Mouse (Mus musculus) heart, postnatal 14 days (tissue): ENCODE measurements around the gene Srsf1. TPM values are rescaled to one million over a fixed set of nuclear protein-coding genes. Genes with fewer than 3 reads are reported as not detected.
A peak's percentile ranks its signal among the peaks of the same experiment; 100 is the strongest.

Source experiments
- DNase-seq, 2 experiments: peaks; one replicate each; pipeline ENCODE4 v3.0.0; 2021 to 2022
- intact Hi-C: fragments of 180-260 bp; cut with DNase I; formaldehyde crosslinking; loops from one replicate; pipeline ENCODE4 v1.15.1; 2025
- long read RNA-seq, 2 experiments: library from polyadenylated mRNA; stranded (forward); transcript quantifications; one replicate each; pipeline ENCODE4 v2.0.0; 2021
- total RNA-seq, 2 experiments: library from RNA; stranded (reverse); gene quantifications; 2 replicates each; pipeline ENCODE4 v1.2.3; 2021

Srsf1 gene
- 100 to 1,000 TPM; 118 to 131 TPM for total RNA-seq
- long read RNA-seq, experiment 1, full-length matches to known transcripts, result 34 of 57 reads
- long read RNA-seq, experiment 1, partial matches to known transcripts, result 2 of 57 reads
- long read RNA-seq, experiment 1, other reads (novel, unspliced or antisense), result 21 of 57 reads
- long read RNA-seq, experiment 2, full-length matches to known transcripts, result 24 of 51 reads
- long read RNA-seq, experiment 2, partial matches to known transcripts, result 15 of 51 reads
- long read RNA-seq, experiment 2, other reads (novel, unspliced or antisense), result 12 of 51 reads

- intact Hi-C loops, result loop anchor here (2.0 kb wide), 2 partner anchors 60 to 72 kb away; partner anchors contain the start of gene Dynll2
- DNase-seq, result peak; percentile 98 to 99
Observed at GRCm38 (mm10) chr11:88046944-88047794, at the start of gene Srsf1. Srsf1 (plus strand) TSS chr11:88047373.

- intact Hi-C loops, result no loop called here
- DNase-seq, result no peak
Observed at GRCm38 (mm10) chr11:87999751-88000150, 47.4 kb upstream of the Srsf1 start.

GRCm38 (mm10) chr11:88002738-88003137 lies 44.4 kb upstream of the Srsf1 start:
- intact Hi-C loops, result no loop called here
- no peak for DNase-seq

GRCm38 (mm10) chr11:88004123-88004522 lies 43.0 kb upstream of the Srsf1 start:
- intact Hi-C loops, result no loop called here

GRCm38 (mm10) chr11:88008641-88009040 lies 38.5 kb upstream of the Srsf1 start:
- intact Hi-C loops, result no loop called here
- DNase-seq, result no peak

More at GRCm38 (mm10) chr11:88004123-88004522, 43.0 kb upstream of the Srsf1 start:
- DNase-seq, result no peak

- peak; percentile 12 to 55 for DNase-seq
- intact Hi-C loops, result no loop called here
Observed at GRCm38 (mm10) chr11:88009542-88010190, 37.5 kb upstream of the Srsf1 start.

- no peak for DNase-seq
- intact Hi-C loops, result no loop called here
Observed at GRCm38 (mm10) chr11:88011208-88011913, 35.8 kb upstream of the Srsf1 start.

GRCm38 (mm10) chr11:88011914-88012419 lies 35.2 kb upstream of the Srsf1 start:
- intact Hi-C loops, result no loop called here
- DNase-seq, result no peak

GRCm38 (mm10) chr11:88012621-88013244 lies 34.4 kb upstream of the Srsf1 start:
- intact Hi-C loops, result no loop called here
- DNase-seq, result no peak

- intact Hi-C loops, result no loop called here
- no peak for DNase-seq
Observed at GRCm38 (mm10) chr11:88013632-88014031, 33.5 kb upstream of the Srsf1 start.

- intact Hi-C loops, result no loop called here
- no peak for DNase-seq
Observed at GRCm38 (mm10) chr11:88015161-88015560, 32.0 kb upstream of the Srsf1 start.

- no peak for DNase-seq
- intact Hi-C loops, result no loop called here
Observed at GRCm38 (mm10) chr11:88015795-88016194, 31.4 kb upstream of the Srsf1 start.

- no peak for DNase-seq
- intact Hi-C loops, result no loop called here
Observed at GRCm38 (mm10) chr11:88023933-88024332, 23.2 kb upstream of the Srsf1 start.

GRCm38 (mm10) chr11:88027391-88028035 lies 19.7 kb upstream of the Srsf1 start:
- DNase-seq, result no peak
- intact Hi-C loops, result no loop called here

- intact Hi-C loops, result no loop called here
- no peak for DNase-seq
Observed at GRCm38 (mm10) chr11:88028193-88028684, 18.9 kb upstream of the Srsf1 start.

- no peak for DNase-seq
Observed at GRCm38 (mm10) chr11:88030219-88030618, 17.0 kb upstream of the Srsf1 start.

GRCm38 (mm10) chr11:88030836-88031235 lies 16.3 kb upstream of the Srsf1 start:
- intact Hi-C loops, result no loop called here

More at GRCm38 (mm10) chr11:88030219-88030618, 17.0 kb upstream of the Srsf1 start:
- intact Hi-C loops, result no loop called here

GRCm38 (mm10) chr11:88031753-88032152 lies 15.4 kb upstream of the Srsf1 start:
- intact Hi-C loops, result no loop called here
- no peak for DNase-seq

More at GRCm38 (mm10) chr11:88030836-88031235, 16.3 kb upstream of the Srsf1 start:
- no peak for DNase-seq

GRCm38 (mm10) chr11:88035970-88036369 lies 11.2 kb upstream of the Srsf1 start:
- intact Hi-C loops, result no loop called here
- no peak for DNase-seq
